Mouse (Mus musculus) thymus, postnatal 4 days (tissue): ENCODE data around the gene Olfr1291-ps1.

Experiments
- DNase-seq: peaks from one replicate; pipeline ENCODE4 v3.0.0; 2021

Gene Olfr1291-ps1

GRCm38 (mm10) chr2:111496880-111497279 is at the start of gene Olfr1291-ps1:
Olfr1291-ps1 (plus strand) TSS chr2:111497180.
- no peak for DNase-seq

- no peak for DNase-seq
Measured at GRCm38 (mm10) chr2:111448842-111449241, 48.1 kb upstream of the Olfr1291-ps1 start, which contains the start of gene Olfr1287. Olfr1287 (plus strand) TSS chr2:111449142.

- no peak for DNase-seq
Measured at GRCm38 (mm10) chr2:111473801-111474200, 23.2 kb upstream of the Olfr1291-ps1 start, which contains the start of gene Olfr1288. Olfr1288 (plus strand) TSS chr2:111474101.

- no peak for DNase-seq
Measured at GRCm38 (mm10) chr2:111480519-111480918, 16.5 kb upstream of the Olfr1291-ps1 start, which contains the start of gene Olfr1289. Olfr1289 (plus strand) TSS chr2:111480819.

- DNase-seq, result no peak
Measured at GRCm38 (mm10) chr2:111493729-111494128, 3.3 kb upstream of the Olfr1291-ps1 start, which contains the start of gene Olfr1290. Olfr1290 (minus strand) TSS chr2:111493829.

- no peak for DNase-seq
Measured at GRCm38 (mm10) chr2:111517451-111517850, 20.5 kb downstream of the Olfr1291-ps1 start.

GRCm38 (mm10) chr2:111524903-111525302 is 27.9 kb downstream of the Olfr1291-ps1 start, which contains the start of gene Olfr1293-ps:
Olfr1293-ps (plus strand) TSS chr2:111525203.
- no peak for DNase-seq

GRCm38 (mm10) chr2:111540191-111540590 is 43.2 kb downstream of the Olfr1291-ps1 start, which contains the start of gene Olfr1294:
Olfr1294 (minus strand) TSS chr2:111540291.
- no peak for DNase-seq
